Mouse (Mus musculus) cortical plate, adult 2 months (tissue): Measurements from ENCODE around the gene Nrip1.

Experiments used
- CTCF ChIP-seq: fragments of 200-500 bp; IDR thresholded peaks from 2 replicates; pipeline ENCODE4 v1.5.1; 2011; ENCODE audit warnings: mild to moderate bottlenecking, control low read depth, low read length; ENCODE audit not compliant: insufficient read depth; ENCODE audit errors: extremely low read depth
- POLR2A ChIP-seq: fragments of 200-500 bp; IDR thresholded peaks from 2 replicates; pipeline ENCODE4 v1.6.1; 2011; ENCODE audit warnings: mild to moderate bottlenecking, low read length, control low read depth; ENCODE audit not compliant: insufficient read depth; ENCODE audit errors: extremely low read depth

- TF ChIP-seq POLR2A, result no peak
- no peak for TF ChIP-seq CTCF
These were observed 12.9 kb upstream of the Nrip1 start for GRCm38 (mm10) chr16:76386496-76386895.
